Mouse (Mus musculus): Measurements from ENCODE around the gene Alk.
A peak's percentile ranks its signal among the peaks of the same experiment; 100 is the strongest.

Gene Alk

DNA sequence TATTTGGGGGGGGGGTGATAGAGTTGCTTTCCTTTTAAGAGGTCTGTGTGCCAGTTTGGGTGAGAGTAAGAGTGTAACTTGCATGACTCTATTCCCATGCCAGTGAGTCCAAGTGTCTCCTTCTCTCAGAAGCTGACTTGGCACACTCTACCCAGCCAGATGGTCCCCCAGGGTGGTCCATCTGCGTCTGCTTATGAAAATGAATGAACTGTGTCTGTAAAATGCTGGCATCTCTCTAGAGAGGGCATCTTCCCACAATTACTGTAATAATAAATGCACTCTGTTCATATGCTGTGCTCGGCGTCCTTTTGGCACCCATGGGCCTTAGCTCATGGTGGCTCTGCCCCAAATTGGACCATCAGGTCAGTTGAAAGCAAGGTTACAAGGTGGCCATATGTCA is 589.2 kb downstream of the Alk start:
- DNase-seq = peak; percentile 84

GRCm38 (mm10) chr17:72012775-72013174 is 591.7 kb downstream of the Alk start:
- DNase-seq = no peak

DNA sequence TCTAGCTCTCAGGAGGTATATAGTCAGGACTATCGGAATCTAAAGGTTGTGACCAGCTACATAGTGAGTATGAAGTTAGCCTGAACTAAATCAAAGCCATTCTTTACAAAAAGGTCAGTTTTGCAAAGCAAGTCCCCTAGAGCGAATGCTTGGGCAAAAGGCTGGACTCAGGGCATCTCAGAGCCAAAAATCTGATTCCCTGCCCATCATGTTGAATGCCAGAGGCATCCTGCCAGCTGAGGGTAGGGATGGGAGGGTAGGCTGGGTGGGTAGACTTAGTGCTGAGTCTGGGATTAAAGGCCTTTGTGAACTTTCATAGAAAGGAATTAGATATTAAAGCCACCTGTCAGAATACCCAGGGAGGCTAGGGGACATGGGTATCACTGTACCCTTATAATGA is 594.6 kb downstream of the Alk start:
- DNase-seq = no peak

- DNase-seq = no peak
Observed at GRCm38 (mm10) chr17:72008389-72008788, 596.0 kb downstream of the Alk start.

DNA sequence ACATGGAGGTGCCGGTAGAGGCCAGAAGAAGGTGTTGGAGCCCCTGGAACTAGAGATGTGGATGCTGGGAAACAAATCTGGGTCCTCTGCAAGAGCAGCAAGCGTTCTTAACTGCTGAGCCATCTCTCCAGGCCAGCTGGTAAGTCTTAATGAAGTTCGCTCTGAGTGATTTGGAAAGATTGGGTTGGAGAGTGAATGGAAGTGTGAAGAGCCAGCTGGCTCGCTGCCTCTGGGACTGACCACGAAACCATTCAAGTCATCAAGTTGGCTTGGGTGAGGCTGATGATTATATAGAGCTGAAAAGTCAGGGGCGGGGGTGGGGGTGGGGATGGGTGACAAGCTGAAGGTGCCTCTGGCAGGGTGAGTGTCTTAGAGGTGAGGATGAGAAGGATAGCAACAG is 599.1 kb downstream of the Alk start:
- DNase-seq = no peak

GRCm38 (mm10) chr17:71999527-72000482 is 604.6 kb downstream of the Alk start:
- DNase-seq = no peak

GRCm38 (mm10) chr17:71997680-71998079 is 606.7 kb downstream of the Alk start:
- DNase-seq = no peak

DNA sequence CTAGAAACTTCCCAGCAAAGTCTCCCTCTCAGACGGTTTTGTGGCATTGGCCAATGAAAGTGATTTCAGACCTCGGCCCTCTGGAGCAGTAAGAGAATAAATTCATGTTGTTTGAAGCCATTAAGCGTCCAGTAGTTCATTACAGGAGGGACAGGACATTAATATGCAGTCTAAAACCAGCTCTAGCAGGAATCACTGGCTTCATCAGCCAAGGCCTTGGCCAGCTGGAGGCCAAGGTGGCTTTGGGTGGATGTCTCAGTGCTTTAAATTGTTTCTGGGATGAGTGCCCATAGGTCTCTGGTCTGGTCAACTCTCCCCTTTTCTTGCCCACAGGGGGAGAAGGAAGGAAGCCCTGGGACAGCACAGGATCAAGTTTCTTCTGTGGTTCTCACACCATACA is 608.9 kb downstream of the Alk start:
- no peak for DNase-seq

DNA sequence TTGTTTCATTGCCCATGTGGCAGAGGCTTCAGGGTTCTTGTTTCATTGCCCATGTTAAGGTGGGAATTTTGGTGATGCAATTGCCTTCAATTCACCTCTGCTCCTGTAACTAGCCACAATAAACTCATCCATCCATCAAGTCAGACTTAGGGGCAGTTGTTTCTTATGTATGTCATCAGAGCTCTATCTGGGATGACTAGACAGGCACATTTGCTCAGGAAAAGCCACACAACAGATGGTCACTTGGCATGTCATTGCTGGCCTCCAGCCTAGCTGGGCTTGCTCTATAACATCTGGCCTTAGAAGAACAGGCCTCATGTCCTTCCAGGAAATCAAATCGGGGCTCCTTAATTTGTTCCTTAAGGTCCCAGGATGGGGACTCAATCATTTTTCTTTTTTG is 610.3 kb downstream of the Alk start:
- DNase-seq = no peak

GRCm38 (mm10) chr17:71993011-71993410 is 611.4 kb downstream of the Alk start:
- no peak for DNase-seq

GRCm38 (mm10) chr17:71991260-71991659 is 613.2 kb downstream of the Alk start:
- DNase-seq = no peak

DNA sequence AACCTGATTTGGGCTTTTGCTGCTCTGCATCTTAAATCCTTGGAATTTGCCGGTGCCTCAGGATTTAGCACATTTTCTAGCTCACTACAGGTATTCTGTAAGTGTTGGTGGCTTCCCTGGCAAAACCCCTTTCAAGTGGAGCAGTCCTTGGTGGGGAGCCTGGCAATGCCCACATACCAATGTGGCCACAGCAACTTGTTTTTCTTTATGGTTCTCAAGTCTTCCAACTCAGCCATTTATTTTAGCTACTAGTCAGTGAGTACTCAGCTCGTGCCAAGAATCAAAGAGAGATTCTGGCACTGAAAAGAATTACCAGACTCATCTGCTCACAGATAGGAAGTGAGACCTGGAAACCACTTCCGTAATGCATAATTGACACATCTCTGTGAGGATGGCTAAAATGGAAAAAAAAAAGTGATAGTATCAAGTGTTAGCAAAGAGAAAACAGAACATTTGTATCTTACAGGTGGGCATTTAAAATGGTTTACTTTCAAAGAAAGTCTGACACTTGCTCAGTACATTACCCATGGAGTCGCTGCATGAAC is 614.2 kb downstream of the Alk start:
- DNase-seq = no peak

DNA sequence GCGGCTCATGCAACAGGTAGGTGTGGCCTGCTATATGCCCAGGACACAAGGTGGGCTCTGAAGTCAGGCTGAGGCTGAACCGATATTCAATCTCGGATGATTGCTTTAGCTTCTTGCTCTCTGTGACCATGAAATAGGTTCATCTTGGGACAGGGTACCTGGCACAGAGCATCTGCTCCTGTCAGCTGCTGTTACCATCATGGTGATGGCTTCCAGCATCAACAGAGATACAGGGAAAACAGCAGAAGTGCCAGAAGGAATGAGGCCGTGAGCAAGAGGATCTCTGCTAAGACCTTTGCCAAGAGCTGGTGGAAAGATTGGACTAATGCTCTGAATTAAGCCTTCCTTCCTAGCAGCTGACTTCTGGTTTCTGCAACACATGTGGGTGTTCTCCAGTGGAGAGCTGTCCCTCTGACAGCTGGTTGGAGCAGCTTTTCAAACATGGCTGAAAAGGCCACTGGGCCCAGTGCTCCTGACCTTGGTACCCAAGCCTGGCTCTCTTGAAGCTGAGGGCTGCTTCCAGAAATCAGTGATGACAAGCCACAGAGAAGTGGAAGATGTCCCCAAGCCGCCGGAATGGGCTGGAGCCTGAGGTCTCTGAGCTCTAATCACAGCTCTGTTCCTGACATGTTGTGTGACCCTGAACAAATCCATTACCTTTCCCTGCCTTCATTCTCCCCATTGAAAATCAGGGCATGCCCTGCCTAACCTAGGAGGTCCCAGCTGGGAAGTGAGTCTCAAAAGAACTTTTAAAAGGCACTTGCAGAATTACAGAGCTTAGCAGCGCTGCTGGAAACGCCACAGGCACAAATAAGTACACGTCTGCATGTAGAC is 615.5 kb downstream of the Alk start:
- no peak for DNase-seq

DNA sequence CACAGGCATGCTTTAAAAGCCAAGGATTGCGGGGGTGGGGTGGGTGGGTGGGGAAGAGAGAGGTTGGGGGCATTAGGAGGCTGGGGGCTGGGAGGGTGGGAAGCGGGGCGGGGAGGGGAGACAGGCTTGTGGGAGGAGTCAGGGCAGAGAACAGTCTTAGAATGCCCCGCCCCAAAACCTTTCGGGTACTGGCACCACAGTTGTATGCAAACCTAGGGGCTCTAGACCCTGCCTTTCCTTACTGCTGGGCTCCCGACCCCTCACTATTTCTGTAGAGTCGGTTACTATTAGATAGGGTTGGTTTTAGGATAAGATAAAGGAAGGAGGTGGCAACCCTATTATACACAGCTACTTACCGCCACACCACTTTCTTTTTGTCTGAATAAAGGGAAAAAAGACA is 617.4 kb downstream of the Alk start:
- no peak for DNase-seq

DNA sequence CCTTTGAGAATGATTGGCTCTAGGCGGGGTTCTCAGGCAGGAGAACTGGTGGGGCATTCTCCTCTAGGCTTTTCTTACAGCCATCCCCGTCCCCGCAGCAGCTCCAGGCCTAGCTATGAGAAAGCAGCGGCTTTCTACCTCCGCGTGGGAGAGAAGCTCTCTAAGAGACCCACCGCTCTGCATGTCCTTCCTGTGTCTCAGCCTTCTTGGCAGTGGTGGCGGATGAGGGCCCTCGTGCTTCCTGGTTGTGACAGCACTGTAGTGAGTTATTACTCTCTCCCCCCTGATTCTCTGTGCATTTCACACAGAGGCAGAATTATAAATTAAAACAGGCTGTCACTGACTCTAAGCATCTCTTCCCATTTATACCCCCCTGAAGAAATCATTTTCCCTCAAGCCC is 618.0 kb downstream of the Alk start:
- no peak for DNase-seq

- DNase-seq = no peak
Observed at GRCm38 (mm10) chr17:71981177-71981576, 623.2 kb downstream of the Alk start.

DNA sequence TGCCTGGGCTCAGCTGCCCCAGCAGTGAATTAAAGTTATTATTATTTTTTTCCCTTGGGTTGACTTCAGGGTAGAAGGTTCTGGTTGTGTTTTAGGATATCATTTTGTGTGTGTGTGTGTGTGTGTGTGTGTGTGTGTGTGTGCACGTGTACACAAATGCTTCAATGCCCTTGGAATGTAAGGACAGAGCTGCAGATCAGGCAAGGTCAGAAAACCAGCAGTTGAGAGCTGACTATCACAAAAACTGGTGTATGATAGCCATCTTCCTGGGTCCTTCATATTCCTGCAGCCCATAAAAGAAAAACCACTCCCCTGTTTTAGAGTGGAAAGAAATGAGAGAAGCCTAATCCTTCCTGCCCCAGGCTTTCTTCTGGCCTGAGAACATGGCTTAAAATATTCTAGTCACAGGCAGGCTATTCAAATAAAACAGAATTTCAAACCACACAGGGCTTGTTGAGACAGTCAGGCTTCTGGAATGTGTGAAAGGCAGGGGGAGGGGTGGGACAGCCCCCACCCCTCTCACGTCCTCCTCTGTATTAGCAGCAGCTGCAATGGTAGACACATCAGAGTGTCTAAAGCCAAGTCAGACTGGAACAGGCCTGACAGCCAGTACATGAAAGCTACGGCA is 623.8 kb downstream of the Alk start:
- DNase-seq = no peak

GRCm38 (mm10) chr17:71979137-71979536 is 625.3 kb downstream of the Alk start:
- DNase-seq = no peak

DNA sequence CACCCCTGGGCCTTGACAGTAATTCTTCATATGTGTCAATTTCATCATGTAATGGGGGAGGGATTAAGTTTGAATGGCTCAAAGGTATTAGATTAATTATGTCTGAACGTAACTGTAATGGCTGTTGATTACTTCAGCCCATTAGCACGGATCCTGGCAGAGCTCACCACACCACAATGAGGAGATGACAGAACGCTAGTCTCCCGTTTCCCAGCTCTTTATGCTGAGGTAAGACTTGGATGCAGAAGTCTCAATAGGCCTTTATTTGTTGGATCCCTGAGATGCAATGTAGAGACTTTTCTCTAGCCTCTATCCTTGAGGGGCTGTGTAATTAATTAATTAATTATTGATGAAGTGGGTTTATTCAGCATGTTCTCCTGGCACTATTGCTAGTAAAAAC is 627.8 kb downstream of the Alk start:
- no peak for DNase-seq

DNA sequence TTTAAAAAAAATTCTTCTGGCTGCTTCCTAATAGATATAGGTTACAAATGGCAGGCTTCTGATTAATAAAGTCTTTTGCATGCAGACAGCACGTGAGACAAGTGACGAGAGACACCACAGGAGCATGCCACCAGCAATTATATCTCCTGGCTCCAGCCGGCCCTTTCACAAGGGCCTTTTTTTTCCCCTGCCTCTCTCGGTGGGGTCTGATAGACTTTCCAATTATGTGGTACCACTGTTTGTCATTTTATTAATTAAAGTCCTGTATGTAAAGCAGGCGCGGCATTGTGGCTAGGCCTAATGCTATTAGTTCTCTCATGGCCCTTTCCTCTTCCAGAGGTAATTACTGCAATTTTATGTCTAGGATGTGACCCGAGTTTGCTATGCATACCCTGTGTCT is 630.7 kb downstream of the Alk start:
- no peak for DNase-seq

- no peak for DNase-seq
Observed at GRCm38 (mm10) chr17:71967356-71967755, 637.1 kb downstream of the Alk start.

DNA sequence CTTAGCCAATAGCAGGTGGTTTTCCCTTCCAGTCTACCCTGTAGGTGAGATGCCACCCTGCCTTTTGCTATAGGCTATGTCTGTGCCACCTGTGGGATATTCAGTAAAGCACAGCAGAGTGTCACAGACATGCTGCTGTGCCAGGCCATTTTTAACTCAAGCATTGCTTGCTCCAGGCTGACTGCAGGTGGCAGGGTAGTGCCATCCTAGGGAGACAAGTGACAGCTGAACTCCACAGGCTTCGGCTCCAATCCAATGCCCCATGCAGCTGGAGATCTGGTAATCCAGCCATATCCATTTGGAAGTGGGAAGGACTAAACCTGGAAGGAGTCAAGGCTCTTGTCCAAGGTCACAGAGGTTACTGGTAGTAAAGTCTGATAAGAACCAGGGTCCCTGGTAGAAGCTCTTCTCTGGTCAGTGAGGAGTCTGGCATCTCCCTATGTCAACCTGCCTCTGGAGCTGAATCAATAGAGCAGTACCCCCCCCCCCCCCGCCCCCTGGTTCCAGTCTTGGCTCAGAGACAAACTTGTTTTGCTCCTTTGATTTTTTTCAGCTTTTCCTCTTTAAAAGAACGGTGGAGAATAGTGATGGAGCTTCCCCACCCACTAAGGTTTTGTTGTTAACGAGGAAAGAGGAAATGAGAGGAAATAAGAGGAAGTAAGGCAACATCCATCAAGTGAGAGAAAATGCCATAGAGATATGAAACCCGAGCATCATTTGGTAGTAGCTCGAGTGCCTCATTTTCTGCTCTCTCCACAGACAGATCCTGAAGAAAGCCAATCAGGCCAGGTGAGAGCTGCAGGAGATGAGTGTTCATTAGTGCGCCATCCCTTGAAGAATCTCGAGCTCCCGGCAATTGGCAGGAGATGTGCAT is 638.5 kb downstream of the Alk start:
- peak; percentile 67 for DNase-seq

Measured in cerebellum, adult 11 months (tissue).